Mouse (Mus musculus): ENCODE results near the gene Irf9. TPM values are rescaled to one million over a fixed set of nuclear protein-coding genes. Genes with fewer than 3 reads are reported as not detected.

The Irf9 gene
- total and polyA plus RNA-seq, 3 experiments = 8.5 to 14.8 TPM; not detected in 1

DNA sequence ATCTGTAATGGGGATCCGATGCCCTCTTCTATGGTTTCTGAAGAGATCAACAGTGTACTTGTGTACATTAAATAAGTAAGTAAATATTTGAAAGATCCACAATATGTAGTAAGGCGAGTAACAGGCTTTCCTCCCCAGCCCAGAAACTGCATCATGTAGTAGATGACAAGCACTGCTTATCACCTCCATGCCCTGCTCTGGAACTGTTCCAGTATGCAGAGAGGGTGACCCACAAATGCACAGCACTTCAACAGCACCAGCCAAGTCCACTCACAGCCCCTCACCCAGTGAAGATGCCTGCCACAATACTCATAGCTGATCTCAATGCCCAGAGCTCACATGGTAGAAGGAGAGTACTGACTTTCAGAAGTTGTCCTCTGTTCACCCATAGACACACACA, 32.8 kb upstream of the Irf9 start:
- Histone ChIP-seq H3K9ac (ENCODE audit: control insufficient read depth, low read depth, low read length, poor library complexity, severe bottlenecking) (no peak overlapping the region), H3K27me3 (ENCODE audit: control insufficient read depth in 1 of 2, insufficient read depth in 2 of 2, low read length in 2 of 2) (no peaks in the 10 kb centered on the region), H3K27ac (ENCODE audit: control insufficient read depth, low read depth, low read length) (no peak overlapping the region), H3K4me3 (ENCODE audit: control insufficient read depth in 1 of 2, insufficient read depth in 1 of 2, low read depth in 2 of 2, low read length in 2 of 2) (no peak overlapping the region), H3K9me3 (replicated peaks; ENCODE audit: insufficient read depth, low read length) (no peaks in the 10 kb centered on the region), H3K79me2 (ENCODE audit: control insufficient read depth, insufficient read depth, low read length, poor library complexity) (no peaks in the 10 kb centered on the region), H3K4me1 (ENCODE audit: control insufficient read depth in 1 of 2, insufficient read depth in 2 of 2, low read length in 2 of 2) (peaks cover 5 to 8% of the 10 kb centered on the region in 2 experiments), H3K36me3 (ENCODE audit: control insufficient read depth in 1 of 2, insufficient read depth in 2 of 2, low read length in 2 of 2) (peaks cover 0 to 3% of the 10 kb centered on the region in 2 experiments; a peak in 2 of 4 replicates)
- TF ChIP-seq ELF1 (IDR thresholded peaks at IDR 0.05; ENCODE audit: low read depth, low read length) (no peak), USF2 (IDR thresholded peaks at IDR 0.05; ENCODE audit: borderline replicate concordance in 1 of 2, insufficient read depth in 1 of 2, low read depth in 1 of 2, low read length in 2 of 2) (no peak), JUND (IDR thresholded peaks at IDR 0.05; ENCODE audit: low read depth, low read length) (no peak), MEF2A (IDR thresholded peaks at IDR 0.05; ENCODE audit: extremely low read depth, insufficient replicate concordance, low read depth, low read length, poor library complexity, severe bottlenecking) (no peak), KAT2A (conservative IDR thresholded peaks at IDR 0.05; ENCODE audit: low read depth, low read length) (no peak), POLR2AphosphoS5 (IDR thresholded peaks at IDR 0.05; ENCODE audit: borderline replicate concordance, low read depth, low read length) (no peak)
- no peak for DNase-seq (ENCODE audit: low read depth, low spot score)

DNA sequence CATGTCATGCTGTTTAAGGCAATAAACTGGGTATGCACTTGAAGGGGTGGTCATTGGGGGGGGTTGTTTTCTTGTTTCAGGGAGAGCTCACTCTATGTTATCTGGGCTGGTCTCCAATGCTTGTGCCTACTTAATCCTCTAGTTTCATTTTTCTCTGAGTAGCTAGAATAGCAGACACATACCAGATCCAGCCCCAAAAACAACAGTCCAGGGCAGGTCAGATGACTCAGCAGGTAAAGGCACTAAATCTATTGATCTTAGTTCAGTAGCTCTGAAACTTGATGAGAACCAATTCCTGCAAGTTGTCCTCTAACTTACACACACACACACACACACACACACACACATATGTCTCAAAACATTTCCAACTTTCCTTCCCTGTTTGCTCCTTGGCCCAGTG, 31.6 kb upstream of the Irf9 start:
- DNase-seq (ENCODE audit: low read depth, low spot score) = no peak
- no peak overlapping the region for H3K27ac ChIP-seq (ENCODE audit: control insufficient read depth, low read depth, low read length)
- no peak overlapping the region for H3K4me3 ChIP-seq (ENCODE audit: control insufficient read depth in 1 of 2, insufficient read depth in 1 of 2, low read depth in 2 of 2, low read length in 2 of 2)
- no peaks in the 10 kb centered on the region for H3K79me2 ChIP-seq (ENCODE audit: control insufficient read depth, insufficient read depth, low read length, poor library complexity)
- H3K27me3 ChIP-seq (ENCODE audit: control insufficient read depth in 1 of 2, insufficient read depth in 2 of 2, low read length in 2 of 2) = no peaks in the 10 kb centered on the region
- no peaks in the 10 kb centered on the region for H3K9me3 ChIP-seq (replicated peaks; ENCODE audit: insufficient read depth, low read length)
- TF ChIP-seq TAL1 (IDR thresholded peaks at IDR 0.05; ENCODE audit: low read length) (no peak), JUND (IDR thresholded peaks at IDR 0.05; ENCODE audit: low read depth, low read length) (no peak), MYB (IDR thresholded peaks at IDR 0.05; ENCODE audit: low read depth, low read length) (no peak), MYC (IDR thresholded peaks at IDR 0.05; ENCODE audit: low read depth, low read length) (no peak), UBTF (IDR thresholded peaks at IDR 0.05; ENCODE audit: borderline replicate concordance, insufficient read depth, low read depth, low read length) (no peak)
- peaks cover 0 to 3% of the 10 kb centered on the region in 2 experiments; a peak in 2 of 4 replicates for H3K36me3 ChIP-seq (ENCODE audit: control insufficient read depth in 1 of 2, insufficient read depth in 2 of 2, low read length in 2 of 2)
- peaks cover 5 to 8% of the 10 kb centered on the region in 2 experiments for H3K4me1 ChIP-seq (ENCODE audit: control insufficient read depth in 1 of 2, insufficient read depth in 2 of 2, low read length in 2 of 2)
- no peak overlapping the region for H3K9ac ChIP-seq (ENCODE audit: control insufficient read depth, low read depth, low read length, poor library complexity, severe bottlenecking)

DNA sequence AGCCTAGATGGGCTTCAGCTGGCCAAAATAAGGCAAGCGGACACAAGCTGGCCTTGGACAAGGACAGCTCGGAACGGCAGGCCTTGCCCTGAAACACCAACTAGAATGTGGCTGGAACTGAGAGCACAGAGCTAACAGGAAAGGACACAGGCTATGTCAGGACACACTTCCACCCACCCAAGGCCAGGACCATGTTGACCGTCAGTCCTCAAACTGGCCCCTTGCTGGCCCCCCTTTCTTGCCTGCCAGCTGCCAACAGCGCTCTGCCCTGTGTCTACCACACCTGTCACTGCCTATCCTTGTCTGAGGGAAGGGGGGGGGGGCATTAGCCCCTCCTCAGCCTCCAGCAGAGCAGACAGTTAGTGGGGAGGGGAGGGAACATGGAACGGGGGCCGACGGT, 28.1 kb upstream of the Irf9 start, which contains the start of gene Fitm1:
Gene Fitm1, plus strand, starts transcription at position 316 of the 400 bp plus-strand sequence.
- no peak within 1 kb of the TSS for H3K27ac ChIP-seq (ENCODE audit: control insufficient read depth, low read depth, low read length)
- H3K9ac ChIP-seq (ENCODE audit: control insufficient read depth, low read depth, low read length, poor library complexity, severe bottlenecking) = no peak within 1 kb of the TSS
- H3K9me3 ChIP-seq (replicated peaks; ENCODE audit: insufficient read depth, low read length) = no peaks in the 10 kb centered on the region

More for the DNA sequence above, 28.1 kb upstream of the Irf9 start, which contains the start of gene Fitm1:
- TF ChIP-seq MEF2A (IDR thresholded peaks at IDR 0.05; ENCODE audit: extremely low read depth, insufficient replicate concordance, low read depth, low read length, poor library complexity, severe bottlenecking) (no peak), TBP (IDR thresholded peaks at IDR 0.05; ENCODE audit: low read depth, low read length) (no peak), SMC3 (IDR thresholded peaks at IDR 0.05; ENCODE audit: low read depth, low read length) (no peak), ZC3H11A (IDR thresholded peaks at IDR 0.05; ENCODE audit: low read depth, low read length) (no peak), TCF12 (IDR thresholded peaks at IDR 0.05; ENCODE audit: low read depth, low read length) (no peak), GATA1 (IDR thresholded peaks at IDR 0.05; ENCODE audit: low read depth, low read length) (no peak), MYC (IDR thresholded peaks at IDR 0.05; ENCODE audit: low read depth, low read length) (no peak), CHD2 (IDR thresholded peaks at IDR 0.05; ENCODE audit: low read length) (no peak)
- H3K36me3 ChIP-seq (ENCODE audit: control insufficient read depth in 1 of 2, insufficient read depth in 2 of 2, low read length in 2 of 2) = peaks cover 0 to 7% of the 10 kb centered on the region in 2 experiments; a peak in 2 of 4 replicates
- H3K4me1 ChIP-seq (ENCODE audit: control insufficient read depth in 1 of 2, insufficient read depth in 2 of 2, low read length in 2 of 2) = peaks cover 7 to 18% of the 10 kb centered on the region in 2 experiments
- no peak for DNase-seq (ENCODE audit: low read depth, low spot score)
- H3K27me3 ChIP-seq (ENCODE audit: control insufficient read depth in 1 of 2, insufficient read depth in 2 of 2, low read length in 2 of 2) = no peaks in the 10 kb centered on the region
- no peak within 1 kb of the TSS for H3K4me3 ChIP-seq (ENCODE audit: control insufficient read depth in 1 of 2, insufficient read depth in 1 of 2, low read depth in 2 of 2, low read length in 2 of 2)
- H3K79me2 ChIP-seq (ENCODE audit: control insufficient read depth, insufficient read depth, low read length, poor library complexity) = peaks cover 4% of the 10 kb centered on the region

Measured in MEL (cell line).